Comparison of ENCODE assay signal across 7 mouse cellular contexts in genomic region chr14:27336208-27337114, GRCm38 (mm10).
DNase-seq lines count a peak whose midpoint lies in the region; ATAC-seq lines count a peak whose summit lies in the region.

No protein-coding gene starts in this region.

- DNase-seq in left cerebral cortex, postnatal 10 days (ENCODE audit: extremely low spot score in 1 of 2, low spot score in 2 of 2), result peak; percentile 16 to 33
- no peak for DNase-seq in left cerebral cortex, adult 11 months (ENCODE audit: low spot score)
- DNase-seq in adrenal gland, adult 2 months, result peak; percentile 61
- peak; percentile 84 for DNase-seq in induced T-regulatory cell, adult 2 months (ENCODE audit: low read depth)
- peak; percentile 35 for DNase-seq in lung, postnatal 14 days
- peak; percentile 40 to 44 for DNase-seq in right cerebral cortex, postnatal 10 days (ENCODE audit: low spot score in 2 of 2)

- peak; percentile 67 for ATAC-seq in embryonic facial prominence, embryonic 15.5 days (ENCODE audit: insufficient number of reproducible peaks, low FRiP score, low TSS enrichment, low read depth)

- H3K36me3 ChIP-seq in embryonic facial prominence, embryonic 15.5 days, result no peaks in the 10 kb centered on the region

- H3K9ac ChIP-seq in embryonic facial prominence, embryonic 15.5 days, result peak overlapping the region; percentile 35

- no peak overlapping the region for H3K27ac ChIP-seq in embryonic facial prominence, embryonic 15.5 days (replicated peaks)

- H3K4me1 ChIP-seq in embryonic facial prominence, embryonic 15.5 days, result peaks cover 32% of the 10 kb centered on the region

- peaks cover 5% of the 10 kb centered on the region; the same call in 1 of the 2 replicates for H3K27me3 ChIP-seq in embryonic facial prominence, embryonic 15.5 days

- peak overlapping the region; percentile 60 for H3K4me3 ChIP-seq in embryonic facial prominence, embryonic 15.5 days (replicated peaks)

- no peaks in the 10 kb centered on the region for H3K9me3 ChIP-seq in embryonic facial prominence, embryonic 15.5 days (replicated peaks)

- intact Hi-C loops in left cerebral cortex, postnatal 10 days (cut with DNase I), result loop anchor here (5.0 kb wide), 4 partner anchors 46 to 149 kb away; partner anchors contain the start of gene Fam208a

- WGBS in embryonic facial prominence, embryonic 15.5 days, result 4% methylated on average over 34 of the region's 34 CpGs

- peak overlapping the region; percentile 98 for H3K4me2 ChIP-seq in embryonic facial prominence, embryonic 15.5 days (replicated peaks)
